Mouse (Mus musculus): ENCODE data around the gene Tspan33. TPM values are rescaled to one million over a fixed set of nuclear protein-coding genes. Genes with fewer than 3 reads are reported as not detected.
A peak's percentile ranks its signal among the peaks of the same experiment; 100 is the strongest.
"Not testable (repeated sequence)": the region's sequence is repeated elsewhere in the genome, so short reads cannot be mapped to it uniquely, and the experiment has no call there.

Gene Tspan33
- under 1 TPM in 1 of 2 experiments, not detected in 1; 0.21 TPM for polyA plus RNA-seq (2017; shearing (Covaris generic))

DNA sequence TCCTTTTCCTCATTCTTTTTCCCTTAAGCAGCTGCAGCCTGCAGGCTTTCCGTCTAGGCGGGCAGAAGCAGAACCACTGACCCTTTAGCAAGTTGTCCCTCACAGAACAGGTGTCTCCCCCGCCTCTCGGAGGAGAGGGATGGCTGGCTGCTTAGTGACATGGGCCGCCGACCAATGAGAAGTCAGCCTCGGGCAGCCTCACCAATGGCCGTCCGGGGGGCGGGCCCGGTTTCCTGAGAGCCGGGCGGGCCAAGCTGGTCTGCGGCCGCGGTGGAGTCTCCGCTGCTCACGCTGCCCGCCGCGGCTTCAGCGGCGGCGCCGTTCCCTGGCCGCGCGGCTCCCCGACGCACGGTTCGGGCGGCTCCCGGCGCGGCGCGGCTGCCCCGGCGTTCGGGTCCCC is at the start of gene Tspan33:
Gene Tspan33, plus strand, starts transcription at position 270 of the 400 bp plus-strand sequence.
- peak; percentile 90 for ATAC-seq

DNA sequence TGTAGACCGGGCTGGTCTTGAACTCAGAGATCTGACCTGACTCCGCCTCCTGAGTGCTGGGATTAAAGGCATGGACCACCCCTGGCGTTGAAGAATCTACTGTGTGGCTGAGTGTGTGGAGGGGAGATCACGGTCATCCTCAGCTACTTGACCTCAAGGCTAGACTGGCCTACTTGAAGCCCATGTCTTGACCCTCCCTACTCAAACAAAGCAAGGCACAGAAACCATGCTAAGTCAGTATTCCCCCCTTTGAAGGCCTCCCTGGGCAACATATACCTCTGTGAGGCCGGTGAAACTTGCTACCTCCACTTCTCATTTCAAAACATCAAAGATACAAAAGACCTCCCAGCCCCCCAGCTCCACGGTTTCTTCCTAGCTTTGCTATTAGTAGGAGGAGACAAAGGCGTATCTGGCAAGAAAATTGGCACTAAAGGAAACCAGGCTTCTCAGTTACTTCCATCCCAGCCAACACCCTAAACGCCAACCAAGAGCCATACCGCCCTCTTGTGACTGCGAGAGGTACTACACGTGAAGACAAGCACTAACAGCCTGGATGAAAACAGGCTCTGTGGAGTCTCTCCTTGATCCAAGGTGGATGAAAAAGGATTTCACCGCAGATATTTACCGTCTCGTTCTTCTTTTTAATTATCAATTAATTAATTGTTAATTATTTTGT is 44.4 kb upstream of the Tspan33 start:
- ATAC-seq, result peak; percentile 49

DNA sequence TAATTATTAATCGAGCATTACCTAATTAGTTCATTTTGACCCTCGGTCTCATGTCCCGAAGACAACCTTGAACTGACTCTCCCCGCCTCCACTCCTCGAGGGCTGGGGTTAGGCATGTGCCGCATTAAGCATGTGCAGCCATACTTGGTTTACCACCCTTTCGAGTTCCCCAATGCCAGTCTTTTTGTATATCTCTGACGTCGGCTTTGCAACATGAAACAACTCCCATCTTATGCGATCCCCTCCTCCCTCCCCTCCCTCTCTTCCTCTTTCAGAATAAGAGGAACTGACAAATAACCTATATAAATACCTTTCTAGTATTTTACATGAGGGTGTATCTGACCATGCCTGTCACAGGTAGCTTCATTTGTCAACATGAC is 43.9 kb upstream of the Tspan33 start:
- no peak for ATAC-seq

DNA sequence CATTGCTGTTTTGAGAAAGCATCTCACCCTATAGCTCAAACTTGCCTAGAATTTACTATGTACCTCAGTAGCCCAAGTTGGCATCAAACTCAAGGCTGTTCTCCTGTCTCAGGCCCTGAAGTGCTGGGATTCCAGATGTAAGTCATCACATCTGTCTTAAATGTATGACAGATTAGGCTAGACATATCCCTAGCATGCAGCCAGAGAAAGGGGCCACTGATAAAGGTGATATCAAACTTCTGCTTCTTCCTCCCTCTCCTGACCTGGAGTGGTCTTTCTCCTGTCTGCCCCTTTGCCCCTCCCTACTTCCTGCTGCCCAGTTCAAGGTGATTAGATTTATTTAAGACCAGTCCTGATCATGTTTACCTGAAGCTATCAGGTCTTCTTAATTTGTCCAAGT is 40.8 kb upstream of the Tspan33 start:
- no peak for ATAC-seq

DNA sequence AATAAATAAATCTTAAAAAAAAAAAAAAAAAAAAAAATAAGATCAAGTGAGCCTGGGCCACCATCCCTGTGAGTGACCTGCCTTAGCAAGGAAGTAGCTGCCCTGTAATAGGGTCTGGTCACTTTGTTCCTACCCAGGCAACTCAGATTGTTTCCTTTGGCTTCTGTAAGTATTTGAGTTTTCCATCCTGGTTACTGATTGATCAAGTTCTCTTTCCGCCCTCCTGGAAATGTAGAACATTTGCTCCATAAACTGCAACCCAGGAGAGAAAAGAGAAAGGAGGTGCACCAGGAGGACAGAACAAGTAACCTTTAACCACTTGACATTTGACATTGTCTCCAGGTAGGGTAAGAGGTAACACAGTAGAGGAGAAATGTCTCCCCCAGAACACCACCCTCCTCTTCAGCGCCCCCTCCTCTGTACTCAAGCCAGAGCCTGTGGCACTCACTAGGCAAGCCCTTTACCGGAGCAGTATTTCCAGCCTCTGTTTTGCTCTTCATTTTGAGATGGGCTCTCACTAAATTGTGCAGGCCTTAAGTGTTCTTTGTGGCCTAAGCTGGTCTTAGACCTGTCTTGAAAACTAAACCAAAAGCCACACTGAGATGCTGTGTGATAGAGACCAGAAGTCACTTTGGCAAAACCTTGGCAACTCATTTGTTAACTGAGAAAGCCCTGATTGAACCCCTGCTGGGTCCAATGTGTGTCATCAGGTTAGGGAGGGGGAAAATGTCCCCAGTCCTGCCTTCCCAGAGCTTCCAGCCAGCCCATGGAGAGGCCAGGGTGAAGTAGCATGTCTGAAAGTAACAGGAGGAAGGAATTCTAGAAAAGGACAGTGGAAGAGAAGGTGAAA is 35.2 kb upstream of the Tspan33 start:
- ATAC-seq, result no peak

DNA sequence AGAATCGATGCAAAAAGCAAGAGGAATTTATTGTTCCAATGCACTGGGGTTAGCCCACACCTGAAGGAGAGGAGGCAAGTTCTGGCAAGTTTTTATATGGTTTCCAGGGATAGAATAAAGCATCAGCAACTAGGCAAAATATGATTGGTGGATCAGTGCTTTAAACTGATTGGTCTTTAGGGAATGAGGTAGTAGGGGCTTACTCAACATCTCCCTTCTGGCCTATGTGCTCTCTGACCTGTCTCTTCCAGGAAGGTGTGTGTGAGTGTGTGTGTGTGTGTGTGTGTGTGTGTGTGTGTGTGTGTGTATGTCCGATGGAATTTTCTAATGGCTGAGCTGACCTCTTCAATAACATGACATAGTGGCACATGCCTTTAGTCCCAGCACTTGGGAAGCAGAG is 34.1 kb upstream of the Tspan33 start:
- no peak for ATAC-seq

DNA sequence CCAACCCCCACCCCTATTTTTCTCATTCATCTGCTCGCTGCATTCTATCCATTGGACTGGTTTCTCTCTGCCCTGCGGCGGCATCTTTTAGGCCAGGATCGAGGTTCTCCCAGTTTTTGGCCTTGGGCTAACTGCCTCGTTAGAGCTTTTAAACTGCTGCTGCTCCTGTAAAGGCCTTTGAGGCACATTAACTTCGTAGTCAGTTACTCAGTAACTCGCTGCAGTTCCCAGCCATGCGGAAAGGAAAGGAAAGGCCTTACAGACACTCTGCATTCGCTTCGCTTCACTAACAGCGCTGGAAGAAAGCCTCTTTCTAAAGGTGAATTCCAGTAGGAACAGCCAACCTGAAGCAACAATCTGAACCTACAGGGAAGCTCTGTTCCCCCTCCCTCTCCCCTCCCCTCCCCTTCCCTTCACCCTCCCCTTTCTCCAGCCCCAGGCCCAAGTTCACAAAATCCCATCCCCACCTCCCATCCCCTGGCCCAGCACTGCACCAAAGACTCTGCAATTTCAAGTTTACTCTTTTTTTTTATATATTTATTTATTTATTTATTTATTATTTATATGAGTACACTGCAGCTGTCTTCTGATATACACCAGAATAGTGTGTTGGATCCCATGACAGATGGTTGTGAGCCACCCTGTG is 33.2 kb upstream of the Tspan33 start:
- no peak for ATAC-seq

DNA sequence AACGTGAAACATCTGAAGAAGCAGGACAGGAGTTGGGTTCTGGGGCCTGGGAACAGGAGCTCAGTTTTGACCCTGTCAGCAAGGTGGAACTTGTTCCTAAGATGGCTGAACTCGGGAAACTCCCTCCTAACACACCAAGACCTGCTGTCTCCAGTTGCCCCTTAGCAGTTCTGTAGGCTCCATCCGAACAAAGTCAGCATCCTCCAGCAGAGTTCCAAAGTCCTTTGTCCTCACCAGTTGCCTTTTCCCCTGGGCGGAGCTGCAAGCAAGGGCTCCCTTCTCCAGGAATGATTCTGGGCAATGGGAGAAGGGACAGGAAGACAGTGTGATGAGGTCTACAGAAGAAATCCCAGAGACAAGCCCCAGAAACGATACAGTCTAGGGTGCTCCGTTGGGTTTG is 26.8 kb upstream of the Tspan33 start:
- no peak for ATAC-seq

DNA sequence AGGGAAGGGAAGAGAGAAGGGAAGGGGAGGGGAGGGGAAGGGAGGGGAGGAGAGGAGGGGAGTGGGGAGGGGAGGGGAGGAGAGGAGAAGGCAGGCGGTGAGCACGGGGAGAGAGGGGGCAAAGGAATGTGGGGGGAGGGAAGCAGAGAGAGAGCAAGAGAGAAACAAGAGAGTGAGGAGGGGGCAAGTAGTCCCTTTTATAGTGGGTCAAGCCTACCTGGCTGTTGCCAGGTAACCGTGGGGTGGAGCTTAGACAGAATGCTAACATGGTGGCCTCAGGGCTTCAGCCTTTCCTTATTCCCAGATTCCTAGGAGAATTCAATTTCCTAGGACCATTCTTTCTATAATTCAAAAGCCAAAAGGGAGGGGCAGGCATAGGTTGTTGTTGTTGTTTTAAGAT is 22.3 kb upstream of the Tspan33 start:
- no peak for ATAC-seq

DNA sequence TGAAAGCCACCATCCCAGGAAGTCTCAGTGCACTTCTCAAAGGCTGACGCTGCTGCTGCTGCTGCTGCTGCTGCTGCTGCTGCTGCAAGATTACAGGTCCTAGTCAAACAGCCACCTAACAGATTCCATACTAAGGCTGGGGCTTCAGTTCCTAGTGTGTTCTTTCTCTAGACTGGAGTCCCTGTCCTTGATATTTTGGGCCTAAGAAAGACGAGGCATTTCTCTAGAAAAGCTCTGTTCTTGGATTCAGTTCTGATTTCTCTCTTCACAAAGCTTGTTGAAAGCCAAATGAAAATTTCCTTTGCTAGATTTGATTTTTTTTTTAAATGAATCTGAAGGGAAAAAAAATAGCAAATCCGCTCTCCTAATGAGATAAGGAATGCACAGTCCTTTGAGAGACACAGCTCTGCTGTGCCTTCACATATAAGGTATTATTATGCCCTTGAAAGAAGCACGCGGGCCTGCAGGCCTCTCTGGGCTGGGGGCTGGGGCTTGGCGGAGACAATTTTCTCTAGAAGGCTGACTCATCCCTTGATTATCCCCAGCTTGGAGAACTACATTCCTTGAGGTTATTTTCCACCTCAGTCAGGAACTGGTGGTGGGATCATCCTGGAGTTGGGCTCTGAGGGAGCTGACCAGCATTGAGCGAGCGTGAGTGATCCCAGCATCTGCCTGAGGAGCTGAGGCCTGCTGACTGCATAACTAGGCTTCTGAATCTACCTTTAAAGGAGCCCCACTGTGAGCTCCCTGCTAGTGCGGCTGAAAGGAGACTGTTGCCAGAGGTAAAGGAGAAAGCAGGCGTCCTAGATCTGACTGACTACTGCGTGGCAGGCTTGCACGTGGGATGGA is 21.2 kb upstream of the Tspan33 start:
- ATAC-seq, result no peak

DNA sequence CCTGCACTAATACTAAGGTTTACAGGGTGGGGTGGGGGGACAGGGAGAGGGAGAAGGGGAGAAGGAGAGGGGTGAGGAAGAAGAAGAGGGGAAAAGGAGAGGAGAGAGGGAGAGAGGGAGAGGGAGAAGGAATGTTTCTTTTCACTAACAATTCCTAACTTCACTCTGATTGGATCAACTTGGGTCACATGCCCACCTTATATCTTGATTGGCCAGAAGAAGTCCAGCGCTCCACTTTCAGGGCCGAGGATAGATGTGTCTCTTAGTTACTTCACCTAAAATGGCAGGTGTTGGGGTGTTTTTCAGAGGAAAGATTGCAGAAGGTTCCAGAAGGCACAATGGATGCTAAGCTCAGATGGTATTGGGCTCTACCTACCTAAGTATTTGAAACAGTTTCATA is 20.3 kb upstream of the Tspan33 start:
- ATAC-seq, result no peak

DNA sequence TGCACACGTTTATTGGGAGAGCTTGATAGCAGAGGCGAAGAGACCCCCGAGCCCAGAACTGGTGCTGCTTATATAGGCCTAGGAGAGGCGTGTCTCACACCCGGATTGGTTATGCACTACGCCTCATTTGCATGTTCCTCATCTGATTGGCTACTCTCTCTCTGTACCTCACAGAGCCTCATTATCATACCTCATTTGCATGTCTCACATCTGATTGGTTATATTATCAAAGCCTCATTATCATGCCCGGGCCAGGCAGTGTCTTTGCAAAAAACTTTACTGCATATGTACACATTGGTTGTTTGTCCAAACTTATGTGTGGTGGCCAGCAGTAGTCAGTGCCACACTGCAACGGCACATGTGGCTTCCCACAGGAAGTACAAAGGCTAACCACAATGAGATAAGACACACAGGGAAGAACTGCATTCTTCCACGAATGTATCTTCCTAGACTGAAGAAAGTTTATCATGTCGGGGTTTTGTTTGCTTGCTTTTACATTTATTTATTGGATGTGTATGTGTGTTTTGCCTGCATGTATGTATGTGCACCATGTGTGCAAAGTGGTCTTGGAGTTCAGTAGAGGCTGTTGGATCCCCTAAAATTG is 14.0 kb upstream of the Tspan33 start:
- ATAC-seq, result not testable (repeated sequence)

DNA sequence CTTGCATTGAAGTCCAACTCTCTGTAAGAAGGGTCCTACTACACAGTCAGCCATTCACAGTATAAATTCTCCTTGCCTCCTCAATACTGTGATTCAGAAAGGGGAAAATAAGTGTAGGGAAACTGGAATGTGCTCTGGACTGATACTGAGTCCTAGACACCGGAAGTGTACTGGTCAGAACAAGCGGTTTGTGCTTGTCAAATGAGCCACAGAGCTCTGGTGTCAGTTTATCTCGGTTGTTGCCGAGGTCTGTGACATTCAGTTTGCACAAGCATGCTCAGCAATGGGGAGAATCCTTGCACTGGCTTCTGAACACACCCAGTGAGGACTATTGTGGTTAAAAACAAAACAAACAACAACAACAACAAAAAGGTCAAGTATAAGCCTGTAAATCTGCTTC is 12.2 kb upstream of the Tspan33 start:
- ATAC-seq, result no peak

DNA sequence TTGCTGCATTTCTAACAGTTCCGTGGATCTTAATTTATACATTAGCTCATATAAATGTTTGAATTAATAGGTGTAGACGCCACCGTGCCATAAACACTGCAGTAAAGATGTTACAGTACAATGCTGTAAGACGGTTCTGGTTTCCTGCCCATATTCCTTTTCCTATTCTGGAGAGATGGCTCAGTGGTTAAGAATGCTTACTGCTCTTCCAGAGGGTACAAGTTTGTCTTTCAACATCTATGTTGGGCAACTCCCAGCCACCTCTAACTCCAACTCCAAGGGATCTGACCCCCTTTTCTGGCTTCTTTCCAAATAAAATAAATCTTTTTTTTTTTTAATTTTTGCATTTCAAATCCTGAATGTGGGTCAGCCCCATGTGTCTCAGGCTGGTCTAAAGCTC is 9.3 kb upstream of the Tspan33 start:
- ATAC-seq, result no peak

DNA sequence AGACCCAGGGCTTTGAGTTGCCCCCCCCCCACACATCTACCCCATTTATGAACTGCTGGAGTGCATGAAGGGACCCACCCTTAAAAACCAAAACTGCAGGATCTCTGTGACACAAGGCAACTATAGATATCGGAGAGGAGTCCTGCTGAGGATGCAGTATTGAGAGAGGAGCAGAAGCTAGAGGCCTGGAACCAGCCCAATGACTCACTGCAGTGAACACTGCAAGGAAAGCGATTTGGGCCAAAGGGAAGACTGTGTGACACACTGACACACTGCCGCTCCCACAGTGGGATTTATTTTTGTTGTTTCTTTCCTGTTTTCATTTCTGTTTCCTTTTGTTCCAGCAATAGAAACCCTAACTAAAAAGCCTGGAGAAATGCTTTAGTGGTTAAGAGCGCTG is 8.1 kb upstream of the Tspan33 start:
- ATAC-seq, result no peak

DNA sequence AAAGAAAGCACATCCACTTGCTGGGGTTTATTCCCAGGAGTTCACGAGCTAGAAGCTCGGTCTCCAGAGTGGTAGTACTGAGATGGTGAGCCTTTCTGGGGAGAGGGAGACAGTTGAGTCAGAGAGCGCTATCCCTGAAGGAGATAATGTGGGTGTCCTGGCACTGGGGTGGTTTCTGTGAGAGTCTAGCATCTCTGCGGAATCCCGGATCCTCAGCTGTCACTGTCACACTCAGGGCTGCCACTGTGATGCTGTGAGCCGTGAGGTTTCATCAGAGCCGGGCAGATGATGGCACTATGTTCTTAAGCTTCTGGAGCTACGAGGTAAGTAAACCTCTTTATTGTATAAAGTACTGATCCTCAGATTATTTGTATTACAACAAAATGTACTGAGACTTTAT is 4.6 kb upstream of the Tspan33 start:
- no peak for ATAC-seq

DNA sequence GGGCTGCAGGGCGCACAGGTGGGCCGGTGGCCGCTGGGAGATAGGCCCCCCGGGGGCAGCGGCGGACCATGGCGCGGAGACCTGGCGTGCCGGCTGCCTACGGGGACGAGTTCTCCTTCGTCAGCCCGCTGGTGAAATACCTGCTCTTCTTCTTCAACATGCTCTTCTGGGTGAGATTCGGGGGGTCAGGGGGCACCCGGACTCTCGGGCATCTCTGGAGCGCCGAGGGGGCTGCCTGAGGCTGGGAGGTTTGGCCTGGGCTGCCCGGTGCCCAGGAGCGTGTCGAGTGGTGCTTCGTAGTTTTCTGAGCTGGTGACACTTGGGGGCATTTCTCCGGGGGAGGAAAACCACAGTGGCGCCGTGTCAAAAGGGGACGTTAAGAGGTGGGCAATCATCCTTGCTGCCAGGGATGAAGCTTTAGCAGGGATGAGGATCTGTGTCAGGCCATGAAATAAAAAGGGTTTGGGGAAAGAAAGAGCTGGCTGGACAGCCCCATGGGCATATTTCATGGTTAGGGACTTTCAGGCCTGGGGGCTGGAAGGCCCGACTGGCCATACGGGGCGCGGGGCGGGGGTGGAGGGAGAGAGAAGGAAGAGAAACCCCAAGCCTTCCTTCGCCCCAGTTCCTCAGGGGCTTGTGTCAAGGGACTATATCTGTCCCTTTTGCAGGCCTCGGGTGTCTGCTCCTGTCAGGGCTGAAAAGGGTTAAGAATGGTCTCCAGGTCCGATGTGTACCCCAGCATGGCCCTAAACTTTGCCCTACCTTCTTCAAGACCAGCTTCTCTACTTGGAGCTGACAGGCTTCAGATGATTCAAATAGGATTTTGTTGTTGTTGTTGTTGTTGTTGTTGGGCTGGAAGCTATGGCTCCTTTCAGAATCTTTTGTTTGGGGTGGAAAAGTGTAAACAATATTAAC is 610 bp downstream of the Tspan33 start:
- ATAC-seq, result no peak

DNA sequence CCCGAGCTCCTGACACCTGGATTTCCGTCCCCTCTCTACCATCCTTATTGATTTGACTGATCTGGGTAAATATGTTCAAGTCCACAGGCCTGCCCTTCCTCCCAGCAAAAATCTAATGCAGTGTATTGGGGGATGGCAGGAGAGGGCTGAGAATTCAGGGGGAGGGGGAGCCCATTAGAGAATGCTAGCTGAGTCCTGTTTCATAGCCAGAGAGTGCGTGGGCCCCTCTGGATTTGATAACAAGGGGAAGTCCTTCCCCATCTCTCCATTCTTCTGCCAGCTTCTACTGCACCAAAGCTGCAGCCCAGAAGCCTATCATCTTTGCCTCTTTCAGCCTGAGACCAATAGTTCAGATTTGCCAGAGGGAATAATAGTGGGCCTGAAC is 1.3 kb downstream of the Tspan33 start:
- no peak for ATAC-seq

DNA sequence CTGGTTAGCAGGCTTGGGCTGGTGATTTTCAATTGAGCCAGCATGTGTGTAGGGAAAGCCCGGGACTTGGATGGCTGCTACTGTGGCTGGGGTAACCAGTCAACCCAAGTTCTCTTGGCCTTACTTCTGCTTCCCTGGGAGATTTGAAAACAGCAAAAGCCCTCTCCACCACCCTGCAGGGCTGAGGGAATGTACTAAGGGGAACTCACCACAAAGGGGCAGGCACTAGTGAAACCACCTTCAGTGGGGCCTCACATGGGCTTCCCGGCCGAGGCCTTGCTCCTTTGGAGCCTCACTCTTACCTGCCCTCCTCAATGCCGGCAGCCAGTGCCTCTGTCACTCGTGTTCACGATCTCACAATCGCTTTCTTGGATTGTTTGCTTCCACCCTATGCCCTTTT is 2.0 kb downstream of the Tspan33 start:
- ATAC-seq, result no peak

DNA sequence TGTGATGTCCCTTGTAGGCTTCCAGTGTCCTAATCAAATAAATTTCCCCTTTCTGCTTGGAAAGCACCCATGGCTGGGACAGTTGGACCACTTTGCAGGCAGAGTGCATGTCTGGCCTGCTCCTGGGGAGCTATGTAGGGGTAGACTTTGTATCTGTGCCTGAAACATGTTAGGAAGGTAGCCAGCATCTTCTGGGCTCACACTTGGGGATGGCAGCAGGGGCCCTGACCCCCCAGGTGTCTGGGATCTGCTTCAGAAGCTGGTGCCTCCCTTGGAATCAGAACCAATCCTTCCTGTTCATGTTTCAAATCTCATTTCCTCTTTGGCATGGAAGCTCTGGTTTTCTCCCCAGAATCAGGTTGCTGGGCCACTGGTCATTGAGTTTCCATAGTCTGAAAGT is 3.1 kb downstream of the Tspan33 start:
- no peak for ATAC-seq

DNA sequence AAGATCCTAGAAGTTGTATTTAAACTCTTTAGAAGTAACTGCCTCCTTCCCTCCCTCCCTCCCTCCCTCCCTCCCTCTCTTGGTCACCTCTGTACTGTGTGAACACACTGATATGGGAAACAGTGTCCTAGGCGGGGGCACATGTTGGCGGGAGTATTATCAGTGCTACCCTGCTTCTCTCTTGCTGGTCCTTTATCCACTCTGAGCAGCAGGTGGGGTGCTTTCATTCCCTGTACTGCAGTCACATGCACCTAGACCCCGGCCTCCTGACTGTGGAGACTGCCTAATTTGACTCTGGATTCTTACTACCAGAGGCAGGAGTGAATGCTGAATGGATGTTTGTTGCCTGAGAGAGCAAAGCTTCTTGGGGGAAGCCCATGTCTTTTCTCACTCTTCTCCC is 3.5 kb downstream of the Tspan33 start:
- no peak for ATAC-seq

Measured in activated CD4-positive, CD25-positive, alpha-beta regulatory T cell, adult 4 months (primary cell).